In the genomic region with DNA sequence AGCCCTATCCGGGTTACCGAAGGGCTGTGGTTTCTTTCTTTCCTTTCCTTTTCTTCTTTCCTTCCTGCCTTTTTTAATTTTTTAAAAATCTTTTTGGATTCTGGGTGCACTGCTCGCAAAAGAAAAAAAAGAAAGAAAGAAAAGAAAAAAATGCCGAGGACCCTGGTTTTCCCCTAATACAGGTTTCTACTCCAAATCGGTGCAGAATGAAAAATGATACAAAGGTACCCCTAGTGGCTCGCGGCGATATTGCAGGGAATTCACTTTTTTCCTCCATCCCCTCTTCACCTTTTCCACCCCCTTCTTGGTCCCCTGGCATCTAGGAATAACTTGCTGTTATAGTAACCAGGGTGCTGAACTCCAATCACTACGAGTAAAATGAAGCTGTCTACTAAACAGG, we compare ENCODE assay signal across 8 mouse cellular contexts.
DNase-seq lines count a peak whose midpoint lies in the region; ATAC-seq and TF ChIP-seq lines count a peak whose summit lies in the region.

No protein-coding gene starts in this region.

- H3K36me3 ChIP-seq in kidney, embryonic 14.5 days (ENCODE audit: control insufficient read depth, insufficient read depth, low read length), result no peaks in the 10 kb centered on the region
- H3K36me3 ChIP-seq in limb, embryonic 14.5 days (ENCODE audit: control insufficient read depth, insufficient read depth, low read length), result no peaks in the 10 kb centered on the region
- no peaks in the 10 kb centered on the region for H3K36me3 ChIP-seq in neural tube, embryonic 14.5 days (ENCODE audit: control insufficient read depth, insufficient read depth, low read length)

- 1% methylated on average over 9 of the region's 9 CpGs for WGBS in kidney, embryonic 14.5 days
- 1% methylated on average over 9 of the region's 9 CpGs for WGBS in limb, embryonic 14.5 days
- 0% methylated on average over 9 of the region's 9 CpGs for WGBS in neural tube, embryonic 14.5 days

- no peaks in the 10 kb centered on the region for H3K9me3 ChIP-seq in kidney, embryonic 14.5 days (ENCODE audit: control insufficient read depth, low read length)
- H3K9me3 ChIP-seq in limb, embryonic 14.5 days (ENCODE audit: control insufficient read depth, low read length), result no peaks in the 10 kb centered on the region
- H3K9me3 ChIP-seq in neural tube, embryonic 14.5 days (ENCODE audit: control insufficient read depth, low read length), result no peaks in the 10 kb centered on the region

- no peak for TF ChIP-seq POLR2A in limb, embryonic 14.5 days (IDR thresholded peaks at IDR 0.05; ENCODE audit: borderline replicate concordance, extremely low read depth, insufficient read depth, insufficient read length)

- ATAC-seq in kidney, embryonic 14.5 days (ENCODE audit: low FRiP score, low TSS enrichment), result 0 out of 2 replicates have a peak, but pooled peaks have one; percentile 60
- ATAC-seq in limb, embryonic 14.5 days (ENCODE audit: low FRiP score, low read depth), result no peak
- peak; percentile 21; the same call in 1 of the 2 replicates for ATAC-seq in neural tube, embryonic 14.5 days (ENCODE audit: low read depth)

- DNase-seq in heart, adult 18-20 months, result peak; percentile 3 to 27
- no peak for DNase-seq in heart, adult 9 months (ENCODE audit: low spot score in 2 of 2)
- peak; percentile 76 to 85 for DNase-seq in cerebellum, postnatal 36 days
- DNase-seq in frontal cortex, postnatal 36 days (ENCODE audit: low spot score in 2 of 2), result peak; percentile 77 to 82
- peak; percentile 89 for DNase-seq in limb, embryonic 14.5 days (ENCODE audit: low spot score)
- DNase-seq in thymus, postnatal 10 days (ENCODE audit: low spot score in 2 of 2), result no peak

- H3K4me3 ChIP-seq in kidney, embryonic 14.5 days (ENCODE audit: low read length), result peak overlapping the region; percentile 47
- H3K4me3 ChIP-seq in limb, embryonic 14.5 days (replicated peaks; ENCODE audit: low read length), result peak overlapping the region; percentile 54
- H3K4me3 ChIP-seq in neural tube, embryonic 14.5 days (ENCODE audit: low read depth, low read length), result peak overlapping the region; percentile 42

- peak overlapping the region; percentile 60 for H3K4me2 ChIP-seq in kidney, embryonic 14.5 days (replicated peaks; ENCODE audit: low read depth, low read length)
- peak overlapping the region; percentile 73 for H3K4me2 ChIP-seq in limb, embryonic 14.5 days (replicated peaks; ENCODE audit: low read depth, low read length, severe bottlenecking)
- peak overlapping the region; percentile 46 for H3K4me2 ChIP-seq in neural tube, embryonic 14.5 days (ENCODE audit: low read depth, low read length)

- H3K9ac ChIP-seq in kidney, embryonic 14.5 days (ENCODE audit: low read depth, low read length), result no peak overlapping the region
- peak overlapping the region; percentile 64 for H3K9ac ChIP-seq in limb, embryonic 14.5 days (ENCODE audit: low read depth, low read length, severe bottlenecking)
- peak overlapping the region; percentile 69 for H3K9ac ChIP-seq in neural tube, embryonic 14.5 days (replicated peaks; ENCODE audit: low read depth, low read length)

- no peak overlapping the region for H3K27ac ChIP-seq in kidney, embryonic 14.5 days (ENCODE audit: low read depth, low read length)
- no peak overlapping the region for H3K27ac ChIP-seq in limb, embryonic 14.5 days (replicated peaks; ENCODE audit: low read depth, low read length)
- no peak overlapping the region; the same call in 1 of the 2 replicates for H3K27ac ChIP-seq in neural tube, embryonic 14.5 days (ENCODE audit: low read depth, low read length)

- H3K4me1 ChIP-seq in kidney, embryonic 14.5 days (ENCODE audit: control insufficient read depth, insufficient read depth, low read length), result no peaks in the 10 kb centered on the region
- peaks cover 7% of the 10 kb centered on the region; the same call in 1 of the 2 replicates for H3K4me1 ChIP-seq in limb, embryonic 14.5 days (ENCODE audit: control insufficient read depth, insufficient read depth, low read length)
- H3K4me1 ChIP-seq in neural tube, embryonic 14.5 days (ENCODE audit: control insufficient read depth, insufficient read depth, low read length), result 0 out of 2 replicates have a peak, but pooled peaks cover 3% of the 10 kb centered on the region

- peaks cover 12% of the 10 kb centered on the region; the same call in 1 of the 2 replicates for H3K27me3 ChIP-seq in kidney, embryonic 14.5 days (ENCODE audit: control insufficient read depth, insufficient read depth, low read length)
- H3K27me3 ChIP-seq in limb, embryonic 14.5 days (ENCODE audit: control insufficient read depth, insufficient read depth, low read length), result no peaks in the 10 kb centered on the region
- H3K27me3 ChIP-seq in neural tube, embryonic 14.5 days (ENCODE audit: control insufficient read depth, insufficient read depth, low read length), result no peaks in the 10 kb centered on the region

Comparison
In these comparisons a context has a peak if more than half of its experiments do, and no peak if none do; other contexts are left out.
1. DNase-seq: peak in heart, adult 18-20 months (2 of 2), cerebellum, postnatal 36 days (2 of 2), frontal cortex, postnatal 36 days (2 of 2) and limb, embryonic 14.5 days (single experiment); none in heart, adult 9 months (0 of 2) and thymus, postnatal 10 days (0 of 2).
2. Peak in every context shown above with its lines, with median percentiles within 50 percentile points of each other: H3K4me2 ChIP-seq and H3K4me3 ChIP-seq.